Mouse (Mus musculus) gastrocnemius, postnatal 25 days (tissue): ENCODE data around the gene Olfr519. TPM values are rescaled to one million over a fixed set of nuclear protein-coding genes. Genes with fewer than 3 reads are reported as not detected.
A peak's percentile ranks its signal among the peaks of the same experiment; 100 is the strongest.

Experiments
- DNase-seq: peaks from one replicate; pipeline ENCODE4 v3.0.0; 2022
- long read RNA-seq, 2 experiments: library from polyadenylated mRNA; stranded (forward); transcript quantifications; one replicate each; pipeline ENCODE4 v2.0.0; 2021
- total RNA-seq, 2 experiments: library from RNA; stranded (reverse); gene quantifications; 1 replicate in 1 of 2; 2 replicates in 1 of 2; pipeline ENCODE4 v1.2.3; 2021

Olfr519 gene
- not detected for total RNA-seq
- long read RNA-seq, experiment 1 = 0 reads
- long read RNA-seq, experiment 2 = 0 reads

DNA sequence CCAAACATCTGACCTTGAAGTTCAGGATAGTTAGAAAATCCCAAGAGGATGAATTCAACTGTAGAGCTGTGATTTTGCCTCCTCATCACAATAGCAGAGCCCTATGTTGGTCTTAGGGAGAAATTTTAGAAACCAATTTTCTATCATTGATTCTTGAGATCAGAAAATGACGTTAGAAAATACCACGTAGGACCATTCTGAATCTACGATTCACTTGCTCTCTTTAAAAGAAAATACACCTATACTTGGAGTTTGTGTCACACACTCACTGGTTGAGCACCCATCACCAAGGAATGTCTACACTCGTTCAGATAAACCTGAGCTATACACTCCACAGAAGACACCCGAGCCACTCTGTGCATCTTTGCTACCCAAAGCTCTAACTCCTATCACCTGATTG is at the start of gene Olfr519:
Gene Olfr519, minus strand, starts transcription at position 101 of the 400 bp plus-strand sequence.
- DNase-seq = no peak

DNA sequence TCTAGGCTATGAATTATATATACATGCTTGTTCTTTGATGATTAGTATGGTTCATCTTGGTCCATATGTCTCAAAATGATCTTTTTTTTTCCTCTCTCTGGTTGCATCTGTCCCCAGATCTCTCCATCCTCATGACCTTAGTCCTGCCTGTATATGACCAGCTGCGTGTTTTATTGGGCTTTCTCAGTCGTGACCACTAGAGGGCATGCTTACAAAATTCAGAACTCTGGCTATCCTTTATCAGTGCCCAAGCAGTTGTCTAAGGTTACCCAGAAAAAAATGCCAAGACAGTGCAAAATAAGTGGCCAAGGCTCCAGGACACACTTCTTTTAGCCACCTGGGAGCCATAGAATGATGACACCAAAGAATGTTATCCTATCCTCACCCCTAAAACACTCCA is 49.8 kb upstream of the Olfr519 start:
- no peak for DNase-seq

DNA sequence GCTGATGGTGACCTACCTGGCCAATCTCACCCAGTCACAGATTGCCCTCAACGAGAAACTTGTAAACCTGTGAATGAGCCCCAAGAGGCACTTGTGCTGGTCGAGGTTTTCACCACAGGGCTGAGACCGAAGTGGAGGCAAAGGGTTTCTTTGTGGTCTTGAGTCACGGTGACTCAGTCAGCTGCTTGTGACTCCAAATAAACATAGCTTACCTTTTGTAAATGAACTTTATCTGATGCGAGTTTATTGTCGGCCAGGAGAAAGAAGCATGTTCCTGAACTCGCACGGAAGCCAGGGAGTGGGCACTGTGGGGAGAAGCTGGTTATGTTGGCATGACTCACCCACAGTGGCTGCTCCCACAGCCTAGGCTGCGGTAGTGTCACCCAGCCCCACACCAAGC is 47.2 kb upstream of the Olfr519 start:
- DNase-seq = no peak

DNA sequence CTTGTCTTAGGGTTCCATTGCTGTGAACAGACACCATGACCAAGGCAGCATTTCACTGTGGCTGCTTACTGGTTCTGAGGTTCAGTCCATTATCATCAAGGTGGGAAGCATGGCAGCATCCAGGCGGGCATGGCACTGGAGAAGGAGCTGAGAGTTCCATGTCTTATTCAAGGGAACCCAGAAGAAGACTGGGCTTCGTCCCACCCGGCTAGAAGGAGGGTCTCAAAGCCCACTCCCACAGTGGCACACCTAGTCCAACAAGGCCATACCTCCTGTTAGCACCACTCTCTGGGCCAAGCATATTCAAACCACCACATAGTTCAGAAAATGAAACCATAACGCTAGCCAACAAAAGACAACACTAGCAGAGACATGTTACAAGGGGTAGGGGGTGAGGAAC is 42.4 kb upstream of the Olfr519 start:
- DNase-seq = no peak

DNA sequence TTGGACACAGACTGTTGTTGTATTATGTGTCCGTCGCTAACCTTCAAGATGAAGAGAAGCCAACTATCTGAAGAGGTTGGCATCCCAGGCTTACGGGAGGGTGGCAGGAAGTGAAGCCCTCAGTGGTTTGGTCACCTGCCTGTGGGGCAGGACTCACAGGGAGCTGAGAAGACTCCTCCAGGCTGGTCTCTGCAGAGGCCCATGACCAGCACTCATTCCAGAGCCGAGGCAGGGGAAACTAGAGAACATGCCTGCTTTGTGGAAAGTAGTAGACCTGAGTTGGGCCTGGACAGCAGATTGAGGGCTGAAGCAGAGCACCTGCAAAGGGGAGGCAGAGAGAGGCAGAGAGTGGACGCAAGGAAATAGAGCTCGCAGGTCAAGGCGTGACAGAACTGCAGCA is 41.2 kb upstream of the Olfr519 start:
- no peak for DNase-seq

DNA sequence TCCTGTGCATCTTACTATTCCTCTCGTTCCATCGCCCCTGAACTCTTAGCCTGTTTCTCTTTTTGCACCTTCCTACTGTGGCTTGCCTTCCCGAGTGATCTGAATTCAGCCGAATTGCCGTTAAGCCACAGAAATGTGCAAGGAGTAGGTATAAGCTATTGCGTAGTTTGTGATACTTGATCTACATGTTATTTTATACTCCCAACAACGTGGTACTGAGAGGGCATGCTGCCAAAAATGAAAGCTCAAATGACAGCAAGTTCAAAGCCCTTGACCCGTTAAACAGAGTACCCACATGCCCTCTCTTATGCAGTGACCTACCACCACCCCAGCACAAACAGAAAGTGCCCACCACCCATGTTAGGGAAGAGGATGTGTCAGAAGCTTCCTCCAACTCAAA is 40.6 kb upstream of the Olfr519 start:
- no peak for DNase-seq

DNA sequence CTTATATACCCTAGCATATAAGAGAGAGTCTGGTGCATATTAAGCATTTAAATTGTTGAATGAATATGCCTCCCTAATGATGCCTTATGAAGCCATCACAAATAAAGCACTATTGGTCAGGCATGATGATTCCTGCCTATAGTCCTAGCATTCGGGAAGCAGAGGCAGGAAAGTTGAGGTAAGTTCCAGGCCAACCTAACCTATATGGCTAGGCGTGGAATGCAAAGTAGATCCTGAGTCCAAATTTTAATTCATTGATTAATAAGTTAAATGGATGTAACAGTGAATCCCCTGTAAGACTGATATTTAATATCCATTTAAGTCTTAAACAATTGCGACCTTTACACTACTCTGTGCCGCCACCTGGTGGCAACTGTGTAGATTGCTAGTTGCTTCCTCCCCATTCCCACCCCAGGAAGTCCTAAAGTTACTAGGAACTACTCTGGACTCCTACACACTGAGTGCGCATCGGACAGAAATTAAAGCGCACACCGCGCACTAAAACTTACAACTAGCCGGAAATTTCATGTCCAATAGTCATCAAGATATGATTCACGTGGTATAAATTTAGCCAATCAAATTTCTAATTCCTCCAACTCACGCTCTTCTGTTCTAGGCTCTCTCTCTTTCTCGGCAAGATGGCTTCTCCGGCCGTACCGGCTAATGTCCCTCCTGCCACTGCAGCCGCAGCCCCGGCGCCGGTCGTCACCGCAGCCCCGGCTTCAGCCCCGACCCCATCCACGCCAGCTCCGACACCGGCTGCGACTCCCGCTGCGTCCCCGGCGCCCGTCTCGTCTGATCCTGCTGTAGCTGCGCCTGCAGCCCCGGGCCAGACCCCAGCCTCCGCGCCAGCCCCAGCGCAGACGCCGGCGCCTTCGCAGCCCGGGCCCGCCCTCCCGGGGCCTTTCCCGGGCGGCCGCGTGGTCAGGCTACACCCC is 39.8 kb upstream of the Olfr519 start, which contains the start of gene Eif3f:
Gene Eif3f, plus strand, starts transcription at position 624 of the 938 bp plus-strand sequence.
- peak; percentile 90 for DNase-seq

DNA sequence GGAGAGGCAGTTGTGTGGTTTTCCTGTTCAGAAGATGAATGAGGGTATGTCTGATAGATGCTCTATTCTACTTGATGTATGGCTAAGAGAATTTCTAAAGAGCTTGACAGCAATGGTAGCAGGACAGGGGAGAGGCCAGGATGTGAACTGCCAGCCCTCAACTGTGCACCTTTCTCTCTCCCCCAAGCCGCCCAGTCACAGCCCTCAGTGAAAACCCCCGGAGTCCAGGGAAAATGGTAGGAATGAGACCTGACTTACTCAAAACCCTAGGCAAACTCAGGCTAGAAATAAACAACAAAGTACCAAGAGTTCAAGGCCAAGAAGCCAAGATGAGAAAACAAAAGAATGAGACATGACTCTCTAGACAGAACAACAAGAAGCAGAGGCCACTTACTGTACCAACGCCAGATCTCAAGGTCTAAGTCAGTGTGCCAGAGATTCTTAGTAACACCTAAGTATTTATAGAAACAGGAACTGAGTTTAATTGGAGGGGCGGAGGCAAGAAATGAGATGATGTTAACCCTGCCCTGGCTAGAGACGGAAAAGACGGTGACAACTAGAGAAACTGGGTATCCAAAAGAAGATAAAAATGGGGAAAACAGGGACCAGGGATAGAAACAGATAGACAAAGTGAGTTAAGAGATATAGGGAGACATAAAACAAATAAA is 35.6 kb upstream of the Olfr519 start, which contains the start of gene Nlrp10:
Gene Nlrp10, minus strand, starts transcription at position 453 of the 668 bp plus-strand sequence.
- no peak for DNase-seq

DNA sequence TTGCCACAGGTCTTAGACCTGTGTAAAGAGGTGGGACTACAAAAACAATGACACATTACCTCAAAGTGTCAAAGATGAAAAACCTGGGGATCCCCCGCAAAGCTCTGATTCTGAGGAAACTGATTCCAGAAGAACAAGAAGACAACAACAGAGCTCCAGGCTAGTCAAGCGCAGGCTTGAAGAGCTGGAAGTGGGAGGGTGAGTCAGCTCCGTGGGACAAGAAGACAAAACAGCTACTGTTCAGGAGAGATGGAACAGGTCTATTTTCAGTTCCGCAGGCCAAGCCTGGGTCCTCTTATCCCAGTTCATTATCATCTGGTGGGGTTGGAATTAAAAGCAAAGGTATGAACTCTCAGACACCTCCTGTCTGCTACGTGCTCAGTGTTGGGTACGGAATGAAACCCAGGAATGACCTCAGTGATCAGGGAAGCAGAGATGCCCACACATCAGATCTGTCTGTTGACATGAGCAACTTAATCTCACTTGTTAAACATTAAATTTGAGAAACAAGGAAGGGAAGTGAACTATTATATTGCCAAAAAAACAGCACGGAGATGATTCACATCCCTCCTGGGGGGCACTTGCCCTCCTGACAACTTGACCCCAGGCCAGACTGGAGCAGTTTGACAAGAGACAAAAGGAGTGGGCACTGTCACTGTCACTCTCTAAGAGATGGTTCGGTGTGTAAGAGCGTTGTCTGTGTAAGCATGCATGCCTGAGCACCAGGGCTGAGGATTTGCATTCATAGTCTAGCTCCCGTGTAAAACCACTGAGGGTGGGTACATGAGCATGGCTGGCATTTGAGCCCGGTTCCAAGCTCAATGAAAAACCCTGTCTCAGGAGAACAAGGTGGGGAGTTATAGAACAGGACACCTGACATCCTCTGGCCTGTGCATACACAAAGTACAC is 34.3 kb upstream of the Olfr519 start:
- no peak for DNase-seq

DNA sequence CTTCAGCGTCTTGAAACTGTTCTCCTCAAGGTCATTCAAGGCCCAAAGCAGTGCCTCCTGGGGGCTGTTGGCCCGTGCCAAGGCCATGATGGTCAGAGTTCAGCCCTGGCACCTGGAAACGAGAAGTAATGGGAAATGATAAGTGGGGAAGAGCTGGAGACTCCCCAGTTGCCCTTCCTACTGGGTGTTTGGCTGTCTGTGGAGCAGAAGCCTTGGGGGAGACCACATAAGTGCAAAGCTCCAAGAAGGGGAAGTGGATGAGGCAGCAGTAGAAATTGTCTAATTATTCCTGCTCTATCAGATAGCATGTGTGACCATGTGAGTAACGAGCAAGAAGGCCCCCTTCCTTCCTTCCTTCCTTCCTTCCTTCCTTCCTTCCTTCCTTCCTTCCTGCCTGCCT is 32.8 kb upstream of the Olfr519 start:
- no peak for DNase-seq

DNA sequence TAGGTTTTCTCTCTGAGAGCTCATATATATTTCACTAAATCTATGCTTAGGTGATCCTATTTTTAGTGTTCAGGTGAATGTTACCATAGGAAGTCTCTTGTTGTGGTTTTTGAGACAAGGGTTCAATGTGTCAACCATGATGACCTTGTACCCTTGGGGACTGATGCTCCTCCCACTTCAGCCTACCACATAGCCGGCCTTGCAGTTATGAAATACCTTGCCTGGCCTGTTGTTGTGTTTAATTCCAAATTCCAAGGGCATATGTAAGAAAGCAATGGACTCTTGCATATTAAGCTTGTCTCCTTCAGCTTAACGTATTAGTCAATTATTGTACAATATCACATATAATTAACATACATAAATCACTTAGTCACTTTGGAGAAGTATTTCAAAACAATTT is 9.7 kb upstream of the Olfr519 start:
- no peak for DNase-seq

DNA sequence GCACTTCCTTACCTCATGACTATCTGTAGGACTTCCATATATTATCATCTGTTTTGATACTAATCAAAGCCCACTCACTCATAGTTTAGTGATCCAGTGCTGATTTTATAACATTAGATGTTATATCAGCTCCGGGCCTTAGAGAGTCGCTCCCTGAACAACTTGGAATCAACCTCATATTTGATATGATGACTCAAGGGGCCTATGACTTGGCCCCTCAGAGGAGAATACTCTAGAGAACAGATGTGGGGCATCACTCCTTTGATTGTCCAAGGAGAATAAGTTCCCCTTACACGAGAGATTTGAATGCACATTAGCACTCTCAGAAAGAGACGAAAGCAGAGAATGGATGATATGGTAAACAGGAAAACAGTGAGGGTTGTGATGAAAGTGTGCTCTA is 9.3 kb downstream of the Olfr519 start, which contains the start of gene Olfr518:
Gene Olfr518, minus strand, starts transcription at position 101 of the 400 bp plus-strand sequence.
- no peak for DNase-seq

DNA sequence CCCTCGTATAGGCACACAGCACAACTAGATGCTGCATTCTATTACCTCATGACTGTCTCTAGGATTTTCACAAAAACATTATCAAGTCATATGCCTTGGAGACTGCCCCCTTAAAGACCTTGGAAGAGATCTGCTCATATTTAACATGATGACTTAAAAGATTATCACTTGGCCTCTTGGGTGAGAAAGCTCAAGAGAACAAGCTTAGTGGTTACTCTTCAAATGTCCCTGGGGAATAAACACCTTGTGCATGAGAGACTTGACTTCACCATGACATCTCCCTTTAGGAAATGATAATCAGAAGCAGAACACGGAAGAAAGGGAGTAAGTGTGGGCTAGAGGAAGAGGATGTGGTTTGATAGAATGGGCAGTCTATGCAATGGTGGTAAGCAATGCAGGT is 21.9 kb downstream of the Olfr519 start, which contains the start of gene Olfr517:
Gene Olfr517, minus strand, starts transcription at position 101 of the 400 bp plus-strand sequence.
- no peak for DNase-seq

DNA sequence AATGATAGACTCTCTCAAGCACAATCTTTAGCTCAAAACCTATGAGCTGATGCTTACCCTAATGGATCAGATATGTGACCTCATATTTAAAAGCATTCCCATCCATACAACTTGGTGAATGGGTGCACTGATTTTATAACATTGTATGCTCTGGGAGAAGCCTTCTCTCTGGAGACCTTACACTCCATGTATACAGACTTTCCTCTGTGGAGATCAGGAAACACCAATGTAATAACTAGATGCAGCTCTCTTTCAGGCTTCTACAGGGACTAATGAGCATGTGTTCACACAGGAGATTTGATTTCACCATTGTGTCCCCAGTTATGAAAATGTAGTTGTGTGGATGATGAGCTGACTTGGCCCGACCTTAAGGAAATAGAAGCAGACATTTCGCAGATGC is 43.8 kb downstream of the Olfr519 start, which contains the start of gene Olfr516:
Gene Olfr516, minus strand, starts transcription at position 101 of the 400 bp plus-strand sequence.
- DNase-seq = no peak

Other genes starting within 250 kb of the Olfr519 start
- gene Olfr509, start 242.5 kb downstream of the Olfr519 start, total RNA-seq = not detected
- not detected for gene Olfr510, start 228.0 kb downstream of the Olfr519 start, total RNA-seq
- gene Olfr512, start 181.1 kb downstream of the Olfr519 start, total RNA-seq = not detected
- not detected for gene Olfr513, start 143.4 kb downstream of the Olfr519 start, total RNA-seq
- not detected for gene Olfr514, start 68.4 kb downstream of the Olfr519 start, total RNA-seq
- not detected for gene Olfr516, start 43.9 kb downstream of the Olfr519 start, total RNA-seq
- not detected for gene Olfr517, start 22.0 kb downstream of the Olfr519 start, total RNA-seq
- not detected for gene Olfr518, start 9.4 kb downstream of the Olfr519 start, total RNA-seq
- 1 to 10 TPM in 1 of 2 experiments, under 1 TPM in 1; 0.75 to 1.6 TPM for gene Nlrp10, start 35.8 kb upstream of the Olfr519 start, total RNA-seq
- 10 to 100 TPM; 86.5 to 98.1 TPM for gene Eif3f, start 40.0 kb upstream of the Olfr519 start, total RNA-seq
- gene Tub, start 55.9 kb upstream of the Olfr519 start, total RNA-seq = under 1 TPM; 0.69 to 0.70 TPM
- 1 to 10 TPM; 1.6 to 1.7 TPM for gene Ric3, start 188.9 kb upstream of the Olfr519 start, total RNA-seq